Mouse (Mus musculus) c-Kit-positive CD71-negative TER-119-negative erythroid progenitor cells, embryonic 14.5 days (primary cell): ENCODE results near the gene Dtx1.
A peak's percentile ranks its signal among the peaks of the same experiment; 100 is the strongest.

Experiments used
- DNase-seq: peaks from one replicate; pipeline ENCODE4 v3.0.0-alpha.2; 2013; ENCODE audit warnings: low read depth

Dtx1 gene

GRCm38 (mm10) chr5:120679676-120680555 is 31.8 kb downstream of the Dtx1 start:
- peak; percentile 33 for DNase-seq

GRCm38 (mm10) chr5:120677516-120677915 is 34.2 kb downstream of the Dtx1 start:
- no peak for DNase-seq

- no peak for DNase-seq
Observed at GRCm38 (mm10) chr5:120674229-120675145, 37.2 kb downstream of the Dtx1 start.

DNA sequence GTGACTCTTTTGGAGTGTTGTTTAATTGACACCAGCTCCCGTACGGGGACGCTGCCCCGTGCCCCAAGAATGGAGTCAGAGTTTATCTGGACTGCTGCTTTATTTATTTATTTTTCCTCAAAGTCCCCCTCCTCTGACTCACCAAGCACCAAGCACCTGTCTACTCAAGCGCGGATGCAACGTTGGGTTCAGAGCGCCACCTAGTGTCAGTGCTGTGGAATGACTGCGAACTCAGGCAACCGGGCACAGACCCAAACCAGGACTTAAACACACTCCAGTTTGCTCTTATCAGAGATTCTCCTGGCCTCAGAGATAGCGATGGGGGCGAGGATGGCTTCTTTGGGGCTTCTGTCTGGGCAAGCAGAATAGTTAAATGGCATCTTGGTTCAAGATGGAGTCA is 38.1 kb downstream of the Dtx1 start:
- no peak for DNase-seq

DNA sequence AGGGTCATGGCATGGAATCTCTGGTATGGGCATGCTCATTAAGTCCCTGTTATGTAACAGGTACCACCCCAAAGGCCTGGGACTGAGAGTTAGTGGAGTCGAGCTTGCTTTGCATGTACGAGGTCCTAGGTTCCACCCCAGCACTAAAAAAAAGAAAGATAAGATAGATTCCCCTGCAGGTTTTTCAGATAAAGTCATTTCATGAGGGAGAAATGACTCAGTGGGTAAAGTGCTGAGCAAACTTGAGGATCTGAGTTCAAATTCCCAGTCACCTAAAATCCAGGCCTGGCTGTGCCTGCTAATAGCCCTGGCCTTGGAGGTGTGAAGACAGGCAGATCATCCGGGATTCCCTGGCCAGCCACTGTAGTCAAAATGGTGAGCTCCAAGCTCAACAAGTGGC is 39.9 kb downstream of the Dtx1 start:
- no peak for DNase-seq

DNA sequence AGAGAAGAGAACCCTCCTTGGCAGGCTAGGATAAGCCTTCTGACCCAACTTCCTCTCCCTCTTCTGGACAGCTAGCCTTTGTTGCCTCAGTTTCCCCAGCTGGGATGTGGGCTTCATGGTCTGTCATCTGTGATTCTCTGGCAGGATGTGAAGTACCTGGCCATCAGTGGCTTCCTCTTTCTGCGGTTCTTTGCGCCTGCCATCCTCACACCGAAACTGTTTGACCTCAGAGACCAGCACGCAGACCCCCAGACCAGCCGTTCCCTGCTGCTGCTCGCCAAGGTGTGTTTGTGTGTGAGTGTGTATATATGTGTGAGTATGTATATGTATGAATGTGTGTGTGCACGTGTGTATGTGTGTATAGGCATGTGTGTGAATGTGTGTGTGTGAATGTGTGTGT is 41.6 kb downstream of the Dtx1 start:
- no peak for DNase-seq

DNA sequence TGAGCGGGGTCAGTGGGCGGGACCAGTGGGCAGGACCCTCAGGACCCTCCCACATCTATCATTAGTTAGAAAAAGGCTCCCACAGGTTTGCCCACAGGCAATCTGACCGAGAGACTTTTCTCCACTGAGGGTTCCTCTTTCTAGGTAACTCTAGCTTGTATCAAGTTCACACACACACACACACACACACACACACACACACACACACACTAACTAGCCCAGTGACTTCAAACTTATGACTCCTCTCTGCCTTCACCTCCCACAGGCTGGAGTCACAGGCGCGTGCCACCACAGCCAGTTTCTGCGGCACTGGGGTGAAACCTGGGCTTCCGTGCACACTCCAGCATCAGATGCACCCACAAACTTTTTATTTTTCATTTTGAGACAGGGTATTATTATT is 43.0 kb downstream of the Dtx1 start:
- DNase-seq = no peak

- DNase-seq = no peak
Observed at GRCm38 (mm10) chr5:120664888-120665287, 46.8 kb downstream of the Dtx1 start.

GRCm38 (mm10) chr5:120660816-120661215 is 50.9 kb downstream of the Dtx1 start:
- no peak for DNase-seq

DNA sequence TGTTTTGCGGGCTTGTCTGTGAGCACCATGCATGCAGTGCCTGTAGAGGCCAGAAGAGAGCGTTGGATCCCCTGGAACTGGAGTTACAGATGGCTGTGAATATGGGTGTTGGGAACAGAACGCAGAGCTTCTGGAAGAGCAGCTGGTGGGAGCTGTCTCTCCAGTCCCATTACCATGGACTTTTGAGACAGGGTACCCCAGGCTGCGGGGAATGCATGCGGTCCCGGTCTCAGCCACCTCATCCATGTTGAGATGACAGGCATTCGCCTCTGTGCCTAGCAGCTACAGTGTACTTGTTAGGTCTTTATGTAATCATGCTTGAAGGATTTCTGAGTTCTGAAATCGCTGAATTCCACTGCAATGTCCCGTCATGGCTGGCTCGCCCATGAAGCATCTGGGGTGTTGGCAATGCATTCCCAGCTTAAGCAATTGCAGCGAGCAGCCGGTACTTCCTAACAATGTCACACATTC is 55.4 kb downstream of the Dtx1 start:
- DNase-seq = no peak

DNA sequence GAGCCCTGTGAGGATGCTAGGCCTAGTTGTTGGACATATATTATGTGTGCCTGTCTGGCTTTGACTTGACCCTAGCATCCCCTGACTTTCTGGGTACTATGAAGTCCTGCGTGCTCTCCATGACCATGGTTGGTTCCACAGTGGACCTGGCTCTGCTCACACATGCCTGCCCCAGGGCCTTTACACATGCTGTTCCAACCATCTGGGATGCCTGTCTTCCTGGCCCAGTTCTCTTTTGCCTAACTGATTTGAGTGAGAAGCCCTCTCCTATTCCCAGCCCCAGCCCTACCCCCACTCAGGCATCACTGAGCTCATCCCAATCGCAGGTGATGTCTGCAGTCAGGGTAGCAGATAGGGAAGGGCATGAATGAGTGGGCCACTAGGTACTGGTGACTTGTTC is 57.9 kb downstream of the Dtx1 start:
- DNase-seq = no peak

GRCm38 (mm10) chr5:120652915-120653701 is 58.6 kb downstream of the Dtx1 start:
- no peak for DNase-seq

DNA sequence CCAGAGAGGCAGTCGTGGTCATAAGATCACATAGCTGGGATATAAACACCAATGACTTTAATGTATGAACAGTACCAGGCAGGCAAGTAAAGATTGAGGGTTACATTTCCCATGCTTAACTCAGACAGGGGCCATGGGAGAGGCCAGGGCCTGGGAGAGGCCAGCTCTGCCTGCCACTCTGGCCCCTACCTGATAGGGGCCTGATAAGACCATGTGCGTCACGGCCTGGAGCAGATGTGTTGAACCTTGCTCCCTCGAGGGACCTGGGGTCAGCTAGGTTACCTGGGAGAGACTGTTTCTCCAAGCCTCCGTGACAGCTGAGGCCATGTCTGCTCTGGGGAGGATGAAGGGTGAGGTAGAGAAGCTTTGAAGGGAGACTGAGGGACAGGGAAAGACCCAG is 60.5 kb downstream of the Dtx1 start:
- DNase-seq = no peak

GRCm38 (mm10) chr5:120649938-120650337 is 61.8 kb downstream of the Dtx1 start:
- DNase-seq = no peak

GRCm38 (mm10) chr5:120649374-120649933 is 62.3 kb downstream of the Dtx1 start:
- DNase-seq = no peak

- peak; percentile 69 for DNase-seq
Observed at GRCm38 (mm10) chr5:120648569-120649373, 63.0 kb downstream of the Dtx1 start, which contains the start of gene Rasal1. Rasal1 (plus strand) TSS chr5:120648812.

- peak; percentile 30 for DNase-seq
Observed at GRCm38 (mm10) chr5:120647814-120648491, 63.8 kb downstream of the Dtx1 start.

DNA sequence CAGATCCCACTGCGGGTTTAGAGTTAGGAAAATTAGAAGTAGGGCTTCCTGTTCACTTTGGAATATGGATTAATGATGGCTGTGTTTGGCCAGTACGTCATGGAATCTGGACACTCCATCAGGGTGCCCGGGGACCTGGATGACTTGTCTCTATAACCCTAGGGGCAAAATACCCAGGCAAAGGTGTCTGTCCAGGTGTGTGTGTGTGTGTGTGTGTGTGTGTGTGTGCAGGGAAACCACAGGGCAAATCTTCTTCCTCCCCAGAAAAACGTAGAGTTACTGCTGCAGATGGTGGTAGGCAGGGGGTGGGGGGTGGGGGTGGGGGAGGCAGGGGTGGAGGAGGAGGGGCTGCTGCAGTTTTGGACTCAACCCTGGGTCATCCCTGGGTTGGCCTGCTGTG is 64.4 kb downstream of the Dtx1 start:
- DNase-seq = no peak

- DNase-seq = no peak
Observed at GRCm38 (mm10) chr5:120645851-120646250, 65.9 kb downstream of the Dtx1 start.

GRCm38 (mm10) chr5:120644227-120644626 is 67.5 kb downstream of the Dtx1 start:
- DNase-seq = no peak
